Mouse (Mus musculus) neural tube, embryonic 14.5 days (tissue): ENCODE results near the gene Pip5kl1. TPM values are rescaled to one million over a fixed set of nuclear protein-coding genes. Genes with fewer than 3 reads are reported as not detected.

ENCODE experiments used
- ATAC-seq: fragments of 200-750 bp; cut with Nextera tagmentation; 2 replicates; pipeline ENCODE4 v1.8.0; 2017; ENCODE audit warnings: low read depth, mild to moderate bottlenecking, moderate TSS enrichment, moderate library complexity
- H3K27ac ChIP-seq: fragments of 300-500 bp; sonication (generic); 2 replicates; pipeline ENCODE4 v1.5.1; 2014; ENCODE audit warnings: low read depth, mild to moderate bottlenecking, control low read depth, low read length, moderate library complexity, mixed read lengths
- H3K27me3 ChIP-seq: fragments of 300-500 bp; sonication (generic); 2 replicates; pipeline ENCODE4 v1.6.1; 2014; ENCODE audit warnings: low read length; ENCODE audit not compliant: control insufficient read depth, insufficient read depth
- H3K36me3 ChIP-seq: fragments of 300-500 bp; sonication (generic); 2 replicates; pipeline ENCODE4 v1.6.1; 2014; ENCODE audit warnings: low read length, mixed read lengths; ENCODE audit not compliant: control insufficient read depth, insufficient read depth
- H3K4me1 ChIP-seq: fragments of 300-500 bp; sonication (generic); 2 replicates; pipeline ENCODE4 v1.6.1; 2014; ENCODE audit warnings: low read length; ENCODE audit not compliant: control insufficient read depth, insufficient read depth
- H3K4me2 ChIP-seq: fragments of 300-500 bp; sonication (generic); 2 replicates; pipeline ENCODE4 v1.6.1; 2014; ENCODE audit warnings: mild to moderate bottlenecking, low read depth, low read length, control low read depth
- H3K4me3 ChIP-seq: fragments of 300-500 bp; sonication (generic); 2 replicates; pipeline ENCODE4 v1.5.1; 2014; ENCODE audit warnings: low read depth, low read length, control low read depth, mixed read lengths
- H3K9ac ChIP-seq: fragments of 300-500 bp; sonication (generic); replicated peaks from 2 replicates; pipeline ENCODE4 v1.6.1; 2014; ENCODE audit warnings: low read depth, mild to moderate bottlenecking, control low read depth, low read length, mixed read lengths
- H3K9me3 ChIP-seq: fragments of 300-500 bp; sonication (generic); 2 replicates; pipeline ENCODE4 v1.6.1; 2016; ENCODE audit warnings: low read length; ENCODE audit not compliant: control insufficient read depth
- WGBS: fragments of 180-500 bp; shearing (Covaris S2); extraction: QIAGEN DNeasy Blood & Tissue Kit; methylation state at CpG from one replicate; pipeline ENCODE4 v1.1.7; 2014; 5-methylcytosine and 5-hydroxymethylcytosine counted together
- polyA plus RNA-seq: library from polyadenylated mRNA; unstranded; fragments of >200 nt; fragmentation: Nextera tagmentation; extraction: Ambion mirVana; gene quantifications from 2 replicates; pipeline ENCODE4 v1.2.1, GENCODE M21; 2014

Gene Pip5kl1
- polyA plus RNA-seq, 1 experiment from 2014 or later: 17.1 TPM

GRCm38 (mm10) chr2:32575586-32576160, 1.1 kb downstream of the Pip5kl1 start, which contains the start of gene 9430097D07Rik:
Gene 9430097D07Rik, minus strand, starts transcription at chr2:32575684.
- Histone ChIP-seq H3K4me1 (peaks cover 11% of the 10 kb centered on the region), H3K9me3 (no peaks in the 10 kb centered on the region), H3K9ac (peak within 1 kb of the TSS; percentile 59), H3K27me3 (no peaks in the 10 kb centered on the region), H3K4me2 (peak within 1 kb of the TSS; percentile 94), H3K36me3 (no peaks in the 10 kb centered on the region), H3K4me3 (peak within 1 kb of the TSS; percentile 43), H3K27ac (peak within 1 kb of the TSS; percentile 23; the same call in 1 of the 2 replicates)
- 5% methylated on average over 28 of the region's 28 CpGs for WGBS
- peak; percentile 69 for ATAC-seq

- Histone ChIP-seq H3K36me3 (no peaks in the 10 kb centered on the region), H3K9ac (no peak overlapping the region), H3K4me3 (no peak overlapping the region; the same call in 1 of the 2 replicates), H3K27me3 (no peaks in the 10 kb centered on the region), H3K9me3 (no peaks in the 10 kb centered on the region), H3K4me2 (0 out of 2 replicates have a peak overlapping the region, but pooled peaks have one; percentile 94), H3K27ac (no peak overlapping the region), H3K4me1 (peaks cover 8% of the 10 kb centered on the region)
- 89% methylated on average over 9 of the region's 9 CpGs for WGBS
- ATAC-seq: no peak
Observed at GRCm38 (mm10) chr2:32576532-32576931, 1.9 kb downstream of the Pip5kl1 start.

GRCm38 (mm10) chr2:32578146-32579046, 3.8 kb downstream of the Pip5kl1 start:
- ATAC-seq: no peak
- H3K27ac ChIP-seq: no peak overlapping the region
- no peaks in the 10 kb centered on the region for H3K36me3 ChIP-seq
- H3K4me2 ChIP-seq: no peak overlapping the region
- no peaks in the 10 kb centered on the region for H3K4me1 ChIP-seq
- H3K9me3 ChIP-seq: no peaks in the 10 kb centered on the region
- 45% methylated on average over 24 of the region's 30 CpGs for WGBS
- no peak overlapping the region for H3K4me3 ChIP-seq
- H3K27me3 ChIP-seq: no peaks in the 10 kb centered on the region
- no peak overlapping the region for H3K9ac ChIP-seq

- H3K36me3 ChIP-seq: no peaks in the 10 kb centered on the region
- no peaks in the 10 kb centered on the region for H3K9me3 ChIP-seq
- H3K4me1 ChIP-seq: no peaks in the 10 kb centered on the region
- 32% methylated on average over 19 of the region's 19 CpGs for WGBS
- H3K4me3 ChIP-seq: 0 out of 2 replicates have a peak overlapping the region, but pooled peaks have one; percentile 15
- H3K27me3 ChIP-seq: no peaks in the 10 kb centered on the region
- H3K4me2 ChIP-seq: peak overlapping the region; percentile 28; the same call in 1 of the 2 replicates
- no peak overlapping the region for H3K27ac ChIP-seq
- H3K9ac ChIP-seq: no peak overlapping the region
- ATAC-seq: peak; percentile 52
Observed at GRCm38 (mm10) chr2:32581450-32582095, 7.0 kb downstream of the Pip5kl1 start.

- H3K27me3 ChIP-seq: no peaks in the 10 kb centered on the region
- no peaks in the 10 kb centered on the region for H3K9me3 ChIP-seq
- H3K4me3 ChIP-seq: peak overlapping the region; percentile 9; the same call in 1 of the 2 replicates
- WGBS: 15% methylated on average over 37 of the region's 37 CpGs
- no peak overlapping the region for H3K27ac ChIP-seq
- ATAC-seq: peak; percentile 76; the same call in 1 of the 2 replicates
- H3K4me2 ChIP-seq: peak overlapping the region; percentile 42
- no peak overlapping the region for H3K9ac ChIP-seq
- peaks cover 6% of the 10 kb centered on the region; the same call in 1 of the 2 replicates for H3K4me1 ChIP-seq
- H3K36me3 ChIP-seq: no peaks in the 10 kb centered on the region
Observed at GRCm38 (mm10) chr2:32582830-32583799, 8.5 kb downstream of the Pip5kl1 start.

GRCm38 (mm10) chr2:32585149-32585714, 10.6 kb downstream of the Pip5kl1 start:
- ATAC-seq: no peak
- no peak overlapping the region for H3K4me3 ChIP-seq
- H3K27me3 ChIP-seq: no peaks in the 10 kb centered on the region
- no peaks in the 10 kb centered on the region for H3K9me3 ChIP-seq
- no peak overlapping the region for H3K27ac ChIP-seq
- no peak overlapping the region for H3K4me2 ChIP-seq
- H3K36me3 ChIP-seq: no peaks in the 10 kb centered on the region
- no peak overlapping the region for H3K9ac ChIP-seq
- WGBS: 85% methylated on average over 7 of the region's 7 CpGs
- peaks cover 12% of the 10 kb centered on the region; the same call in 1 of the 2 replicates for H3K4me1 ChIP-seq

GRCm38 (mm10) chr2:32586871-32587351, 12.3 kb downstream of the Pip5kl1 start, which contains the start of gene St6galnac4:
Gene St6galnac4, plus strand, starts transcription at chr2:32587095.
- peak within 1 kb of the TSS; percentile 65 for H3K9ac ChIP-seq
- H3K4me1 ChIP-seq: peaks cover 12% of the 10 kb centered on the region; the same call in 1 of the 2 replicates
- ATAC-seq: peak; percentile 84
- H3K27ac ChIP-seq: peak within 1 kb of the TSS; percentile 44; the same call in 1 of the 2 replicates
- H3K4me2 ChIP-seq: peak within 1 kb of the TSS; percentile 66
- no peaks in the 10 kb centered on the region for H3K9me3 ChIP-seq
- H3K4me3 ChIP-seq: peak within 1 kb of the TSS; percentile 49
- no peaks in the 10 kb centered on the region for H3K36me3 ChIP-seq
- under 1% methylated on average over 29 of the region's 38 CpGs for WGBS
- H3K27me3 ChIP-seq: no peaks in the 10 kb centered on the region
